Mouse (Mus musculus) cerebellum, adult 8-10 months (tissue): ENCODE results near the gene Mndal.
"Not testable (repeated sequence)": the region's sequence is repeated elsewhere in the genome, so short reads cannot be mapped to it uniquely, and the experiment has no call there.

Experiments
- DNase-seq: peaks from one replicate; pipeline ENCODE4 v3.0.0; 2022

Mndal gene

DNA sequence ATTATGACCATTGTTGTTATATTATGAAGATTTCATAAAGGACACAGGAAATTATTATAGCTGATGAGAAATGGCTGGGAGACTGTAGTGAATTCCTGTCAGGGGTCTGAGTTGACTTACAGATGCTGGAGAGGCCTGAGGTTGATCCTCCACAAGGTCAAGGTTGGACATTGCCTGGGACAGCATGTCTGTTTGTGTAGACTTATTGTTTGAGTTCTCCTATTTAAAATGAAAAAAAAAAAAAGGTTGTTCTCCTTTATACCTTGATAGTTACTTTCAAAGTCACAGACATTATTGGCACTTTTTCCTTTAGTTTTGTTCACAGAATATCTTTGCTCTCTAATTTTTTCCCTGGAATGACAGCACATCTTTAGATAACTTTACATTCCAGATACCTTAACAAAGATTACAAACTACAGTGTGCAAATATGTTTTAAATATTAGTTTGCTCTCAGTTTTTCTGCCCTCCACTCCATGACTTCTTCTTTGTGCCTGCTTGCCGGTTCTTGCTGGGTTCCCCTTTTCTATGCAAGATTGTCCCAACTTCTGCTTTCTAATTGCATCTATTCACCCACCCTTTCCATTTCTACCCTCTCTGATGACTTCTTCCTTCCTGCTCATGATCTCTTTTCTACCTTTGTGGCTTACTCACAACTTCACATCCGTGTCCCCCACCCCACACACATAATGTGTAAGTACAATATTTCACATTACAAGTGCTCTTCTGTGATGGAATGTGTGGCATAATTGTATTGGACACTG is 55.1 kb downstream of the Mndal start:
- DNase-seq: not testable (repeated sequence)

DNA sequence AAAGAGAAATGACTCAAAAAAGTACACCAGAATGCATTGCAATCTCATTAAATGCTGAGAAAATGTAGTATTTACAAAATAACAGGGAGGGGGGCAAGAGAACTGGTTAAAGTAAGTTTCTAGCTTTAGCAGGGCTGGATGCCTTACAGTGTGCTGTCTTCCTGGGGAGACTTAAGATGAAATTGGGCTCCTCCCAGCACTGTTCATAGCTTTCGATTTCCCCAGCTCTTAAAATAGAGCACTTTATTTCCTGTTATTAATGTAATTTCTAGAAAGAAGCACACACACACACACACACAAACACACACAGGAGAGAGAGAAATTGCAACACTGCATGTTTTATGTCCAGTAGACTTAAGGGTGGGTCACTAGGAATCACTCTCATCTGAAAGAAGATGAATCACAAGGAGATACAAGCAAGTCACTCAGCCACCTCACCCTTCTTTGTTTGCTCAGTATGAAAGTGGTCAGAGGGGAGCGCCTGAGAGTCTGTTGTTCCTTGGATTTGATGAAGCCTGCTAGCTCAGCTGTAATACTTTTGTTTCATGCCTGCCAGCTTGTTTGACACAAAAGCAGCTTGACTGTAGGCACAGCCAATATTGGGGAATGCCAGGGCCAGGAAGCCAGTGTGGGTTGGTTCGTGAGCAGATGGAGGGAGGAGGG is 62.2 kb downstream of the Mndal start:
- DNase-seq: not testable (repeated sequence)

DNA sequence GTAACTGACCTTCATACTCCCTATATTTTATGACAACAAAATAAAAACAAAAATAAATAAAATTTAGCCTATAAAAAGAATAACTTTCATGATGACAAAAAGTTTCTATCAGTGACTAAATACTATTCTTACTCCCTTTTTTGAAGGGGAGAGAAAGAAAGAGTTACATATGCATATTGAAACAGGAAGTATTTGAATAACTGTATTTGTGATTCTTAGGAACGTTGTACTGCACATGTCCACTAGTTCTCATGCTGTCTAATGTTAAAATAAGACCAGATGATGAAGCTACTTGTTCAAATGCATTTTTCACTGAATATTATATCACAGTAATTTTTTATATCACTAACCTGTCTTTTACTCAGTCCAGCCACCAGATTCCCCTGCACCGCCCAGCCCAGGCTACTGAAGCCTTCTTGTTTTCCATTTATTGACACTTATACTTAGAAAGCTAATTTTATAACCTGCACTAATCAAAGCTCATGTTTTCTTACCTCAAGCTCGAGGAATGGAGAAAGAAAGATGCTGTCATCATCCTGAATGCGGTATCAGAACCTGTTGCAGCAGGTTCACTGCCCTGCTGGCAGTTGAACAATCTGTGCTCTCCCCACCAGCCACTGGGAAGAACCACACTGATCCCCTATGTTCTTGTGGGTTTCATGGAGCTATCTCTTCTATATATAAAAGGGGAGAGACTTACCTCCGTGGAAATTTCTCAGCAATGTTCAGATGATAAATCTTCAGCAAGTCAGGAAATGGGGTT is 62.9 kb downstream of the Mndal start:
- not testable (repeated sequence) for DNase-seq

DNA sequence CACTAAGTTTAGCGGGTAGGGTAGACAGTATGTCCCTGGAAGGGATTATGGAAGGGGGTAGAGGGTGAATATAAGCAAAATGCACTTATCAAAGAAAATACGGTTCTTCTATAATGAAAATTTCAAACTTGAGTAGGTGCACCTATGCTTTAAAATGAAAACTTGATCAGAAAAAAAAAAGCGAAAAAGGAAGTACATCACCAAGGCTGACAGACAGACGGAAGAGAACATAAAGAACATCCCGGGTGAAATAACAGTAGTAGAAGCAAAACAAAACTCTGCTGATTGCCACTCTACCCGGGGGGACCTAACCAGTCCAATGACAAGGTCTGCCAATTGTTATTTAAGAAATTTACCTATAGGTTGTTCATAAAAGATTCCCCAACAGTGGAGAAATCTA is 64.0 kb downstream of the Mndal start:
- DNase-seq: not testable (repeated sequence)

DNA sequence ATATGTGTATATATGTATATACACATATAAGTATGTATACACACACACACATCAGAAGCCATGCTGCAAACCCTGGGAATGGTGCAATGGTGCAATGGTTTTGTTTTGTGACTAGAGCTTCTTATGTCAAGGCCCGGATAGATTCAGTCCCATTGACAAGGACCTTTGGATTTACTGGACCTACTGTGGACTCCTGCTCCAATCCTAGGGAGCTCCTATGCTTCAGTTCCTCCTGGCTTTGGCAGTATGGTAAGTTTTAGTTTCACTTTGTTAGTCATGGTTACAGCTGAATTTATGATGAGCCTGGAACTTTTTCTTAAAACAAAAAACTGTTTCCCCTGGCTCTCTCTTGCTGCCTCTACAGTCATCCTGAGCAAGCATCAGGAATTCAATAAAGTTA is 65.2 kb downstream of the Mndal start:
- not testable (repeated sequence) for DNase-seq

DNA sequence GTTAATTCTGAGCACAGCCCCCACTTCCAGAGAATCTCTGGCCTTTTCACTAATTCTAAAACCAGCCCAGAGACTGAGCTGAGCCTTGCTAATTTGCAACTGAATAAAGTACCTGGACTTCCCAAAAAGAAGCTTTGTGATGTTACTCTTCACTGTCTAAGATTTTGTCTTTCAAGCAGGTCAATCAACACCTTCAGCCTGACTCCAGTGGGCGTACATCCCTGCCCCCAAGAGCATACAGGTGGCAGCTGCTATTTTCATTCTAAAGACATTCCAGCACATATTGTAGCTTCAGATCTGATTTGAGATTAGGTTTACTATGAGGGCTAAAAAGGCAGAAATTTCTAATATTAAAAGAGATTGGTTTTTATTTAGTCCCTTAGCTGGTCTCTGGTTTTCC is 73.7 kb downstream of the Mndal start:
- DNase-seq: not testable (repeated sequence)

DNA sequence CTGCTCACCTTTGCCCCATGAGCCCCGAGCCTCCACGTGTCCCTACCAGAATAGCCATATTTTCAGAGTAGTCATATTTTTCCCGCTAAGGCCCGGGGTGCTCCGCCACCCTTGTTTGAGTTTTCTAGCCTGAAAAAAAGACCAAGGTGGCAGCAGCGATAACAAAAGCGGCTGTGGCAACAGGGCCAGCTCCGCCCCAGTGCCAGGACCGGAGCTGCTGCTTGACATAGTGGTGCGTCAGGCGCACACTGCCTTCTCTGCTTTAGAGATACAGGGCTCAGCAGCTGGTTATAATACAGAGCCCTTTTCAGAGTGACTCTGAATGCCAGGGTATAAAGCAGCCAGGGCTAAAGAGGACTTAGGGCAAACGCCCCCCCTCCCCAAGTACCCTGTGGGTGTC is 75.8 kb downstream of the Mndal start:
- DNase-seq: no peak

DNA sequence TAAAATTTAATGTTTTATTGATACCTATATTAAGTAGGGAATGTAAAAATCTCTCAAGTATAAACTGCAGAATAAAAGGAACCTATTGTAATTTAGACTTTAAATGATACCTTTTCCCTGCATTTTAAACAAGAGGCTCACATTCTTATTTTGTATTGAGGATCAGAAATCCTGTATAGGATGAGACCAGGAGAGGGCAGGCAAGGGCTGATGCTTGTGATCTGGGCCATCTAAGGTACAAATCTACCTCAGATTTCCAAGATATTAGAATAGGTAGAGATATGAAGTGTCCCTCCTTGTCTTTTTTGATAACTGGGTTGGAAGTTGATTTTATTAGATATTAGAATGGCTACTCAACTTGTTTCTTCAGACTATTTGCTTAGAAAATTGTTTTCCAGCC is 88.6 kb downstream of the Mndal start:
- DNase-seq: not testable (repeated sequence)

DNA sequence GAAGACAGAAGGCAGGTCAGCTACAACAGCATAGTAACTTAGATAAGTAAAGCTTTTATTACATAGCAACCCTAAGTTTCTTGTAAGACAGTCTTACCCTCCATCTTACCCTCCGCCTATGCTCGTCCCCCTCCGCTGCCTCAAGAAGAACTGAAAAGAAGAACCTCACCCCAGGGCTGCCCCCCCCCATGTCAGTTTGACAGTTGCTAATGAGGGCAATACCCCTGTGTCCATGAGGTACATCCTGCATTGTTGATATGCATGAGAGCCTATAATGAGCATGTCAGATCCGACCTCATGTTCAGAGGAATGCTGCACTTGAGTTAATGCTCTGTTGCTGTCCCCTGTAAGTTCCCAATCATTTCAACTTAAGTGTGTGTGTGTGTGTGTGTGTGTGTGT is 89.4 kb downstream of the Mndal start:
- DNase-seq: not testable (repeated sequence)

DNA sequence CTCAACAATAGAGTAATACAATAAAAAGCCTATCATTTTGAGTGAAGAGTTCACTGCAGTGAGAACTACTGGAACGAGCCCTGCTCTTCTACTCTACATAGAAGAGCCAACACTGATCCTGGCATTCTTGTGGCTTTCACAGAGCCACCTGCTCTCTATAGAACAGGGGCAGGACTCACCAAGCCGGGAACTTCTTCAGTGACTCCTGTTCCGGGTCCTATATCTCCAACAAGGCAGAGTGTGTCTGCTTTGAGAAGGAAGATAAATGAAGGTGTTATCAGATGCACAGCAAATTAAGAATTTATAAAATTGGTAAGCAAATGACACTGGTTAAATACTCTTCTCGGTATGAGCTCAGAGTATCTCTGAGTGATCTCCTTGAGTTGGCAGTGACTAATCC is 96.1 kb downstream of the Mndal start:
- DNase-seq: not testable (repeated sequence)

DNA sequence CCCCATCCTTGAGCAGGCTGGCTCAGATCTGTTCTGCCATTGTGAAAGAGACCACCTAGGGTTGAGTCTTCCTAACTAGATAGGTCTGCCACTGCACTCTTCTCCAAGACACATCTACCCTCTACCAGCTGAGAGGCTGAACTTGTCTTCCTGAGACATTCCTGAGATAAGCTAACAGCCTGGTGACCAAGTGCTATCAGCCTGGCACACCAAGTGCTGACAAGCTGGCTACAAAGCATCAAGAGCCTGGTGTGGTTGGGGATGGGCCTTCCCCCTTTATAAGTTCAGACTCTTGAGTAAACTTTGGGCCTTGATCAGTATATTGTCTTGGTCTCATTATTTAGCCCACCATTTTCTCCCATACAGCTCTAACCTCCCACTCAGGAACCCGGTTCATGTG is 97.5 kb downstream of the Mndal start:
- DNase-seq: no peak

DNA sequence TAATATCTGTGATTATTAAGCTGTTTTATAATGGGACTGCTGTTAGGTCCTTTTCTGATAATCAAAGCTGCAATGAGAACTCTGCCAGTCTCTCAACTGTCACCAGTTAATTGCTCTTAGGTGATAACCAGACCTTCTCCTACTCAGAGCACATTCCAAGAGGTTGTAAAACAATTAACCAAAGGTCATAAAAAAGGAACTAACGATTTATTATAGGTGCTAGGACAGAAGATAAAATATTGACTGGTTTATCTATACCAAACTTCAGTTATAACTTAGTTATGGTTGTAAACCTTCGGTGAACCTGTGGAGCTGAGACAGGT is 120.8 kb downstream of the Mndal start:
- DNase-seq: not testable (repeated sequence)

DNA sequence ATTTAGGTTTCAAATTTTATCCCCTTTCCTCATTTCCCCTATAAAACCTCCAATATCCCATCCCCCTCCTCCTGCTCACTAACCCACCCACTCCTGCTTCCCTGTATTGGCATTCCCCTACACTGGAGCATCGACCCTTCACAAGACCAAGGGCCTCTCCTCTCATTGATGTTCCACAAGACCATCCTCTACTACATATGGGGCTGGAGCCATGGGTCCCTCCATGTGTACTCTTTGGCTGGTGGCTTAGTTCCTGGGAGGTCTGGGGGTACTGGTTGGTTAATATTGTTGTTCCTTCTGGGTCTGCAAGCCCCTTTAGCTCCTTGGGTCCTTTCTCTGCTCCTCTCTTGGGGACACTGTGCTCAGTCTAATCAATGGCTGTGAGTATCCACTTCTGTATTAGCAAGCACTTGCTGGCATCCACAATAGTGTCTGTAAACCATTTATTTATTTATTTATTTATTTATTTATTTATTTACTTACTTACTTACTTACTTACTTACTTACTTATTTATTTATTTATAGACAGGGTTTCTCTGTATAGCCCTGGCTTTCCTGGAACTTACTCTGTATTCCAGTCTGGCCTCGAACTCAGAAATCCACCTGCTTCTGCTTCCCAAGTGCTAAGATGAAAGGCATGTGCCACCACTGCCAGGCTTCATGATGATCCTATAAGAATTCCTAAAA is 121.4 kb downstream of the Mndal start:
- not testable (repeated sequence) for DNase-seq

DNA sequence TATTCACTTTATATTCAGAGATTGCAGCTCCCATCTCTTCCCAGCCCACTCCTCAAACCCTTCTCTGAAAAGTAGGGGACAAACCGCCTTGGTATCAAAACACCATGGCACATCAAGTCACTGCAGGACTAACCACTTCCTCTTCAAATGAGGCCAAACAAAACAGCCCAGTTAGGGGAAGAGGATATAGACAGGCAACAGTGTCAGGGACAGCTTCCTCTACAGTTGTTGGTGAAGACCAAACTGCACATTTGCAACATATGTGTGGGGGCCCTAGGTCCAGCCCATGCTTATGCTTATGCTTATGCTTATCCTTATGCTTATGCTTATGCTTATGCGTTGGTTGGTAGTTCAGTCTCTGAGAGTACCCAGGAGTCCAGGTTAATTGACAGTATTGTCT is 133.0 kb downstream of the Mndal start:
- not testable (repeated sequence) for DNase-seq

DNA sequence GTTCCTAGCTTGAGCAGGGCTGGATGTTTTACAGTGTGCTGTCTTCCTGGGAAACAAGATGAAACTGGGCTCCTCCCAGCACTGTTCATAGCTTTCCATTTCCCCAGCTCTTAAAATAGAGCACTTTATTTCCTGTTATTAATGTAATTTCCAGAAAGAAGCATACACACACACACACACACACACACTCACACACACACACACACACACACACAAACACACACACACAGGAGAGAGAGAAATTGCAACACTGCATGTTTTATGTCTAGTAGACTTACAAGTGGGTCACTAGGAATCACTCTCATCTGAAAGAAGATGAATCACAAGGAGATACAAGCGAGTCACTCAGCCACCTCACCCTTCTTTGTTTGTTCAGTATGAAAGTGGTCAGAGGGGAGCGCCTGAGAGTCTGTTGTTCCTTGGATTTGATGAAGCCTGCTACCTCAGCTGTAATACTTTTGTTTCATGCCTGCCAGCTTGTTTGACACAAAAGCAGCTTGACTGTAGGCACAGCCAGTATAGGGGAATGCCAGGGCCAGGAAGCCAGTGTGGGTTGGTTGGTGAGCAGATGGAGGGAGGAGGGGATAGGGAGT is 139.5 kb downstream of the Mndal start:
- not testable (repeated sequence) for DNase-seq

DNA sequence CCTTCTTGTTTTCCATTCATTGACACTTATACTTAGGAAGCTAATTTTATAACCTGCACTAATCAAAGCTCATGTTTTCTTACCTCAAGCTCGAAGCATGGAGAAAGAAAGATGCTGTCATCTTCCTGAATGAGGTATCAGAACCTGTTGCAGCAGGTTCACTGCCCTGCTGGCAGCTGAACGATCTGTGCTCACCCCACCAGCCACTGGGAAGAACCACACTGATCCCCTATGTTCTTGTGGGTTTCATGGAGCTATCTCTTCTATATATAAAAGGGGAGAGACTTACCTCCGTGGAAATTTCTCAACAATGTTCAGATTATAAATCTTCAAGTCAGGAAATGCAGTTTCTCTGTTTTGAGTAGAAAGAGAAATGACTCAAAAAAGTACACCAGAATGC is 140.1 kb downstream of the Mndal start:
- not testable (repeated sequence) for DNase-seq

DNA sequence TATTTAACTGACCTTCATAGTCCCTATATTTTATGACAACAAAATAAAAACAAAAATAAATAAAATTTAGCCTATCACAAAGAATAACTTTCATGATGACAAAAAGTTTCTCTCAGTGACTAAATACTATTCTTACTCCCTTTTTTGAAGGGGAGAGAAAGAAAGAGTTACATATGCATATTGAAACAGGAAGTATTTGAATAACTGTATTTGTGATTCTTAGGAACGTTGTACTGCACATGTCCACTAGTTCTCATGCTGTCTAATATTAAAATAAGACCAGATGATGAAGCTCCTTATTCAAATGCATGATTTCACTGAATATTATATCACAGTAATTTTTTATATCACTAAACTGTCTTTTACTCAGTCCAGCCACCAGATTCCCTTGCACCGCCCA is 140.5 kb downstream of the Mndal start:
- not testable (repeated sequence) for DNase-seq
